Mouse (Mus musculus) lung, postnatal 0 days (tissue): Measurements from ENCODE around the gene Dyx1c1.

ENCODE experiments used
- CTCF ChIP-seq: IDR thresholded peaks from 2 replicates; pipeline ENCODE4 v1.5.1; 2016; ENCODE audit warnings: antibody characterized with exemption, mild to moderate bottlenecking
- EP300 ChIP-seq: IDR thresholded peaks from 2 replicates; pipeline ENCODE4 v1.6.1; 2016; ENCODE audit warnings: antibody characterized with exemption, mild to moderate bottlenecking, control low read depth

DNA sequence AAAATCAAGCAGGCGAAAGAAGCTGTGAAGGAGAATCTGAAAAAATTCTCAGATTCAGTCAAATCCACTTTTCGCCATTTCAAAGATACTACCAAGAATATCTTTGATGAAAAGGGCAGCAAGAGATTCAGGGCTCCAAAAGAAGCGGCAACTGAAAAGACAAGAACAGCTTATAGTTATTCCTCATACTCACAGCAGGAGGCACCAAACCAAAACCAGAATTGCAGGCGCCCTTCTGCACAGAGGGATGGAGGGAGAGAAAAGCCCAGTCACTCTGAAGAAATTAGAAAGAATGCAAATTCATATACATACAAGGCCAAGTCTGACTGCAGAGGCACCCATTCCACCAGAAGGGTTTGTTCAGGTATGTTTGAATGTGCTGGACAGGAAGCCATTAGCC is 54.0 kb downstream of the Dyx1c1 start:
- TF ChIP-seq CTCF (peak; percentile 25; the same call in 1 of the 2 replicates), EP300 (no peak)
